Mouse (Mus musculus) MEL (cell line): ENCODE results near the gene Cdca3.

Experiments used
- CTCF ChIP-seq, 3 experiments: IDR thresholded peaks in 2 of 3; conservative IDR thresholded peaks in 1 of 3; 2 replicates each; pipeline ENCODE4 v1.5.1; 2011 to 2012; ENCODE audit warnings: low read length in 3 of 3, low read depth in 2 of 3, mild to moderate bottlenecking in 2 of 3, improper control_type of control experiment in 1 of 3, inconsistent platforms in 1 of 3, mixed read lengths in 1 of 3, moderate library complexity in 1 of 3; ENCODE audit not compliant: control insufficient read depth in 1 of 3, insufficient read depth in 1 of 3, poor library complexity in 1 of 3, severe bottlenecking in 1 of 3
- EP300 ChIP-seq, 2 experiments: IDR thresholded peaks; 2 replicates each; pipeline ENCODE4 v1.6.1; 2011; ENCODE audit warnings: improper control_type of control experiment in 2 of 2, low read length in 2 of 2, low read depth in 1 of 2, mild to moderate bottlenecking in 1 of 2
- ETS1 ChIP-seq: IDR thresholded peaks from 2 replicates; pipeline ENCODE4 v1.6.1; 2012; ENCODE audit warnings: low read depth, mild to moderate bottlenecking, inconsistent platforms, low read length, improper control_type of control experiment, moderate library complexity
- MAZ ChIP-seq: IDR thresholded peaks from 2 replicates; pipeline ENCODE4 v1.6.1; 2012; ENCODE audit warnings: low read depth, mild to moderate bottlenecking, inconsistent platforms, low read length, improper control_type of control experiment
- MEF2A ChIP-seq: IDR thresholded peaks from 2 replicates; pipeline ENCODE4 v1.6.1; 2014; ENCODE audit warnings: low read depth, mild to moderate bottlenecking, inconsistent platforms, low read length, improper control_type of control experiment; ENCODE audit not compliant: poor library complexity, insufficient replicate concordance, severe bottlenecking; ENCODE audit errors: extremely low read depth
- MXI1 ChIP-seq: IDR thresholded peaks from 2 replicates; pipeline ENCODE4 v1.6.1; 2011; ENCODE audit warnings: mild to moderate bottlenecking, low read depth, low read length, improper control_type of control experiment
- NRF1 ChIP-seq: IDR thresholded peaks from 2 replicates; pipeline ENCODE4 v1.6.1; 2014; ENCODE audit warnings: low read depth, mild to moderate bottlenecking, inconsistent platforms, low read length, improper control_type of control experiment, moderate library complexity; ENCODE audit not compliant: poor library complexity, insufficient read depth, severe bottlenecking
- POLR2A ChIP-seq, 2 experiments: IDR thresholded peaks; 2 replicates each; pipeline ENCODE4 v1.6.1; 2011 to 2012; ENCODE audit warnings: low read length in 2 of 2, mild to moderate bottlenecking in 2 of 2, control low read depth in 1 of 2, improper control_type of control experiment in 1 of 2, low read depth in 1 of 2, moderate library complexity in 1 of 2; ENCODE audit not compliant: control insufficient read depth in 1 of 2, insufficient read depth in 1 of 2, poor library complexity in 1 of 2
- POLR2AphosphoS2 ChIP-seq: IDR thresholded peaks from 2 replicates; pipeline ENCODE4 v1.6.1; 2011; ENCODE audit warnings: low read length, improper control_type of control experiment
- RCOR1 ChIP-seq: IDR thresholded peaks from 2 replicates; pipeline ENCODE4 v1.6.1; 2012; ENCODE audit warnings: low read depth, mild to moderate bottlenecking, inconsistent platforms, low read length, improper control_type of control experiment
- TCF12 ChIP-seq: IDR thresholded peaks from 2 replicates; pipeline ENCODE4 v1.6.1; 2014; ENCODE audit warnings: low read depth, mild to moderate bottlenecking, inconsistent platforms, low read length, improper control_type of control experiment, moderate library complexity
- ZC3H11A ChIP-seq: IDR thresholded peaks from 2 replicates; pipeline ENCODE4 v1.6.1; 2012; ENCODE audit warnings: low read depth, mild to moderate bottlenecking, inconsistent platforms, low read length, improper control_type of control experiment
- ZMIZ1 ChIP-seq: IDR thresholded peaks from 2 replicates; pipeline ENCODE4 v1.6.1; 2012; ENCODE audit warnings: low read depth, mild to moderate bottlenecking, inconsistent platforms, low read length, improper control_type of control experiment, moderate library complexity
- ZNF384 ChIP-seq: IDR thresholded peaks from 2 replicates; pipeline ENCODE4 v1.6.1; 2012; ENCODE audit warnings: low read depth, mild to moderate bottlenecking, inconsistent platforms, low read length, improper control_type of control experiment

GRCm38 (mm10) chr6:124874348-124874747, 45.0 kb downstream of the Cdca3 start:
- no peak for TF ChIP-seq CTCF (IDR thresholded peaks at IDR 0.05 in 2 of 3, conservative IDR thresholded peaks at IDR 0.05 in 1 of 3; ENCODE audit: control insufficient read depth in 1 of 3, insufficient read depth in 1 of 3, low read depth in 2 of 3, low read length in 3 of 3, poor library complexity in 1 of 3, severe bottlenecking in 1 of 3)
- TF ChIP-seq MEF2A = no peak
- TF ChIP-seq MAZ = no peak
- TF ChIP-seq ZMIZ1 = no peak
- no peak for TF ChIP-seq EP300 (IDR thresholded peaks at IDR 0.05; ENCODE audit: low read depth in 1 of 2, low read length in 2 of 2)
- TF ChIP-seq ZNF384 = no peak
- no peak for TF ChIP-seq TCF12
- no peak for TF ChIP-seq NRF1
- TF ChIP-seq ETS1 = no peak
- TF ChIP-seq MXI1 = no peak
- no peak for TF ChIP-seq POLR2A (IDR thresholded peaks at IDR 0.05; ENCODE audit: control insufficient read depth in 1 of 2, insufficient read depth in 1 of 2, low read depth in 1 of 2, low read length in 2 of 2, poor library complexity in 1 of 2)
- TF ChIP-seq POLR2AphosphoS2 = no peak
- TF ChIP-seq ZC3H11A = no peak
- no peak for TF ChIP-seq RCOR1
